Mouse (Mus musculus) T-helper 17 cell (primary cell): ENCODE data around the gene Med29.
"Not testable (repeated sequence)": the region's sequence is repeated elsewhere in the genome, so short reads cannot be mapped to it uniquely, and the experiment has no call there.

ENCODE experiments used
- in situ Hi-C, 2 experiments: fragments of 300-600 bp; cut with MboI, MseI; formaldehyde crosslinking; loops; 1 replicate in 1 of 2; 2 replicates in 1 of 2; pipeline ENCODE4 v1.15.1; 2025; ENCODE audit warnings: high pct_unique_total_duplicates in 2 of 2

The Med29 gene

DNA sequence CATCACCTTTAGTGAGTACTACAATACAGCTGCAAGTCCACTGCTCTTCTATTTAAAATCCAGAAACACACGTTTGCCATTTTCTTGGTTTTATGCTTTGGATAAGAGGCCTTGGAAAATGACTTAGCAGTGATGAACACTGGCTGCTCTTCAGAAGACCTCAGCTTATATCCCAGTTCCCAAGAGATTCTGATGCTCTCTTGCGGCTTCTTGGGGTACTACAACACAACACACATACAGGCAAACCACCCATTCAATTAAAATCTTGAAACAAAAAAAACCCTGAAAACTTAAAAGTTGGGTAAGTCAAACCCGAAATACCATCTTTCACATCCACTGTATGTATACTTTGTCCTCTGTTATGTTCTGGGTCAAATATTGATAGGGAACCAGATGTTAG lies 5.5 kb upstream of the Med29 start:
- in situ Hi-C loops: loop anchor here in 1 of 2 experiments (5.0 kb wide), 1 partner anchor 36 kb away; no protein-coding TSS in a partner anchor

- in situ Hi-C loops: loop anchor here in 1 of 2 experiments (5.0 kb wide), 1 partner anchor 33 kb away; no protein-coding TSS in a partner anchor
Measured at GRCm38 (mm10) chr7:28395425-28395824, 2.9 kb upstream of the Med29 start.

DNA sequence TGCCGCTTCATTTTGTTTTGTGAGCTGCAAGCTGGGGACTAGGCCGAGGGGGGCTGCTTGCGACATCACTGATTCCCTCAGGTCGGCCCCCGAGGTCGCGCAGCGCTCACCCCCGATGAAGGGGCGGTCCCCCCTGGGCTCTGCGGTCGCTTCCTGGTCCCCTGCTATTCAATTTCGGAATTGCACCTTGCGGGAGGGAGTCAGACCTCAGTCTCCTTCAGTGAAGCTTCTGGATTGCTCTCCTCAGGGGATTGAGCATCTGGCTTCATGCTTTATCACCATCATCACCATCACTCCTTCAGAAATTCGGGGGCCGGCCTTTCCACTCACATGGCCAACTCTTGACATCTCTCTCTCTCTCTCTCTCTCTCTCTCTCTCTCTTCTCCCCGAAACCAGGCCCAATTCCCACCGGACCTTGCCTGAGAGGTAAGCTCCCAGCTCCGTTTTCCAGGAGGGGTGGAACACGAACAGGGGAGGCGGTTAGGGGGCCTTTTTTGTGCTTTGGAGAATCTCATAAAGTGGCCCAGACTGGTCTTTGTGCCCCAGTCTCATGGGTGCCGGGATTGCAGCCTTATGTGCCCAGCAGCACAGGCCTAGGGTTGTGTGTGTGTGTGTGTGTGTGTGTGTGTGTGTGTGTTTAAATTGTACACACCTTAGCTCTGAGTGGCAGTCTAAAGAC lies 904 bp upstream of the Med29 start:
- in situ Hi-C loops: no loop called here

DNA sequence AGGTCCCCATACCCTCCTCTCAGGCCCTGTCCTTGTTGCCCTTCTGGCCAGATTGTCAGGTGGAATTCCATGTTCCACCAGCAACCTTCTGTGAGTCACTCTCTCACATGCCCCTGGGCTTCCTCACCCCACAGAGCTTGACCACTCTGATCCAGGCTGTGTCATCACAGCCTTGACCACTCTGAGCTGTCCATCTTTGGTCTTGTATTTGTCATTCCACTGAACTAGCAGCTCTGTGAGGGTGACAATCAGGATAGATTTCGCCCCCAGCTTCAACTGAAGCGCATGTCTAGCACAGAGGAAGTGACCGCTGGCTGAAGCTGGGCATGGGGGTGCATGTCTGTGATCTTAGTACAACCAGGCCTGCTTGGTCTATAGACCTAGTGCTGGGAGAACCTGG lies 2.2 kb downstream of the Med29 start:
- in situ Hi-C loops: no loop called here

DNA sequence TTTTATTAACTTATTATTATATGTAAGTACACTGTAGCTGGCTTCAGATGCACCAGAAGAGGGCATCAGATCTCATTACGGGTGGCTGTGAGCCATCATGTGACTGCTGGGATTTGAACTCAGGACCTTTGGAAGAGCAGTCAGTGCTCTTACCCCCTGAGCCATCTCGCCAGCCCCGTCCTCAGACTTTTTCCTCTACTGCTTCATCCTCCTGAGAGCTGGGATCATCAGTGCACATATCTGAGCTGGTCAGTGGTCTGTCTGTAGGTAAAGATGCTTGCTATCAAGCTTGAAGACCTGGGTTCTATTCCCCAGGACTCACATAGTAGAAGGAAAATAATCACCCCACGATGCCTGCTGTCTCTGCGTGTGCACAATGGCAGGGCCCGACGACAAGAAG lies 5.1 kb downstream of the Med29 start:
- in situ Hi-C loops: not testable (repeated sequence)

GRCm38 (mm10) chr7:28386877-28387276 lies 5.6 kb downstream of the Med29 start:
- in situ Hi-C loops: not testable (repeated sequence)

DNA sequence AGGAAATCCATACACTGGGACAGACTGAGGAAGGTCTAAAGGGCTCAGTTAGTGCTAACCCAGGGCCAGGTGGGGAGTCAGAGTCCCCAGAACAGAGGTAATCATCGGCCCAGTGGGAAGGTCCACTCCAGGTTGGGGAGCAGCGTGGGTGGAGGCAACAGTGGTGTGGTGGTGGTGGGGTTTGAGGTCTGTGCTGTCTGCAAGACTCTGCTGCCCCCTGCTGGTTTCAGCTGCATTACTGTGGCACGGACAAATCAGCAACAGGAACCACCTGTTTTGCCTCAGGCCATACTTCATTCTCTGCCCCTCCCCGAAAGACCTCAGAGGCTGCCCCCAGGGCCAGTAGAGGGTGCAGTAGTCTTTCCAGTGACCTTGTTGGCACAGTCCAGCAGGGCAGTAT lies 6.0 kb downstream of the Med29 start:
- in situ Hi-C loops: no loop called here

- in situ Hi-C loops: no loop called here
Measured at GRCm38 (mm10) chr7:28386007-28386406, 6.5 kb downstream of the Med29 start.

DNA sequence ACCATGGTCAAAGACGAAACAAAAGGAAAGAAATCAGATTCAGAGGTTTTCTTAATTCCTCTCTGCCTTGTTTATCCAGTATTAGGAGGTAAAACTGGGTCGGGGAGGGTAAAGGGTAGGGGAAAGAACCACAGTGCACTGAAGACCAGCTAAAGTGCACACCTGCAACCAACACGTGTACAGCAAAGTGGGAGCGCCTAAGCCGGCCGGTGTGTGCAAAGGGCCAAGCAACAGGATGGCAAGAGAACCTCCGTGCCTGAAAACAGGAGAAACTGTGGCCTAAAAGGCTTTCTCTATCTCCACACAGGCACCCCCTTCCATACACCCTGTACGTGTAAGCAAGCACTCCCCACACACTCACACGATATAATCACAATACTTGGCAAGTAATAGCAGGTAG lies 7.3 kb downstream of the Med29 start:
- in situ Hi-C loops: no loop called here

DNA sequence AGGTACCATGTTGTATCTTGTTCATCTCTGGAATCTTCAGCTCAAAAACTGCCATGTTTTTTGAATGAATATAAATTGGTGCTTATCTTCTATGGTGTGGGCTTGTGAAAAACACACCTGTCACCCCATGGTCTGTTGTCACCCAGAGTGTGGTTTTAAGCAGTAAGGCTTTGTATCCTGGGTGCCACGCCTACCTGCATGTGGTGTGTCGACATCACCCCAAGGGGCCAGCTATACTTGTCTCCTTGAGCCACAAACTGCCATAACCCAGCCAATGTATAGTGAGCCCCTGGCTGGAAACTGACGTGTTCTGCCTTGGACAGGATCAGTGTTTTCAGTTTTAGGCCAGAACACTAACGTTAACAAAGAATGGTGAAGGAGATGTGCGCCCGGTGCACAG lies 8.3 kb downstream of the Med29 start:
- in situ Hi-C loops: no loop called here

DNA sequence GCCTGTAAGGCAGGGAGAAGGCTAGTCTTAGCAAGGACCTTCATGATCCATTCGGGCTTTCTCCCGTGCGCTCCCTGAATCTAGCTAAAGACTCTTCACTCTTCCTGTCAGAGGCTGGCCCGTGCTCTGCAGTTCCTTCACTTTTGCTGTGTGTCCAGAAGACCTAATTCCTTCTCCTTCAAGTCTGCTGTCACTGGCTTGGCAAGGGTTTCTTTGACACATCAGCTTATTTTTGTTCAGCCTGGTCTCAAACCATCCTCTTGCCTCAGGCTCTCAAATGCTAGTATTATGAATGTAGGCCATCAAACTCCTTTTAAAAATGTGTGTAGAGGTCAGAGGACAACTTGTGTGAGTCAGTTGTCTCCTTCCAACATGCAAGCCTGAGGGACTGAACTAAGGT lies 8.9 kb downstream of the Med29 start:
- in situ Hi-C loops: no loop called here

DNA sequence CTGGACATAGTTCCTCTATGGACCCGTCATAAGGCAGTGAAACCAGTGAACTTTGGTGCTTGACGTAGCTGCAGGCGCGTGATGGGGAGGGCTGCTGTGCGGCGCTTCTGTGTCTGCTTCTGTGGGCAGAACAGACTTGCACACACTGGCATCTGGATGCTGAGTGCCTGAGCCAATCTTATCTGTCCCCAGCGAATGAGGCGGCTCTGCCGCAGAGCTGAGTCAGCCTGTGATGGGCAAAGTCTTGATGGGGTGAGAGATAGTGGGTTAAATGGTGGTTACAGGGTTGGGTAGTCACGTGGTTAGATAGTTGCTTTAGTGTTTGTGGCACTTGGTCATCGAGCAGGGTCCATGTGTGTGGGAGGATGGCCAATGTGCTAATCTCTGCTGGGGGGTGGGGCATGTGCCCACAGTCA lies 9.5 kb downstream of the Med29 start:
- in situ Hi-C loops: no loop called here

DNA sequence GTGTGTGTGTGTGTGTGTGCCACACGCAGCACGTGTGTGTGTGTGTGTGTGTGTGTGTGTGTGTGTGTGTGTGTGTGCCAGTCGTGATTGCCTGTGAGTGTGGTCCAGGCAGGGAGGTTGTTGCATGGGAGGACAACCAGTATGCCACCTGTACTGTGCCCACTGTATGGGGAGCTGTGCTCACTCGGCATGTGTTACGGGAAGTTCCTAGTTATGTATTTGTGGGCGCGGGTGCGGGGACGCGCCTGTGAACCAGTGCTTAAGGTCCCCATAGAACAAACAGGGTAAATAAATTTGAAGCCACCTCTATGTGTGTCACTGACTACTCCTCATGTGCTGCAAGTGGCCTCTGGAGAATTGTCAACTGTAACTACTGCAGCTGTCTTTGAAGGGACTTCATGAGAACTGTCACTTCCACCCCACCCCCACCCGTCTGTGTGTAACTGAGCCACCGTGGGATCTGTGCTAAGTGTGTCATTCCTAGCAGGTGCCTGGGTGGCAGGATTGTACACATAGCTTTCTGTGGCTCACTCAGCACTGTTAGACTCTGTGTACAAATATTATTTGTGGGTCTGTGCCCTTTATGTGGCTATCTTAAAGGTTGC lies 10.1 kb downstream of the Med29 start:
- in situ Hi-C loops: no loop called here

DNA sequence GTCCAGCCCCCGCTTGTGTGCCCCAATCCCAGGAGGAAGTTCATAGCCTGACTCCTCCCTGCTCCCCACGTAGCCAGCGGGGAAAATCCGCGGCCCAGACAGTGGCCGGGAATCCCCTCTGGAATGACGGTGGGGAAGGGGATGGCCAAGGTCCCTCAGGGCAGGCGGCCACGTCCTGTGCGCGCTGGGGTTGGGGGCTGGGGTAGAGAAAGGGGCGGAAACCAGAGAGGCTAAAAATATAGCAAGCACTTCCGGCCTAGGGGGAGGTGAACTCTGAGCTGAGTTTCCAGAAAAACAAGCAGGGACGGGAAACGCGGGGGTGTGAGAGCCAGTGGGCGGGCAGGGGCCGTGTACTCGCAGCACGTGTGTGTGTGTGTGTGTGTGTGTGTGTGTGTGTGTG lies 10.6 kb downstream of the Med29 start:
- in situ Hi-C loops: no loop called here

DNA sequence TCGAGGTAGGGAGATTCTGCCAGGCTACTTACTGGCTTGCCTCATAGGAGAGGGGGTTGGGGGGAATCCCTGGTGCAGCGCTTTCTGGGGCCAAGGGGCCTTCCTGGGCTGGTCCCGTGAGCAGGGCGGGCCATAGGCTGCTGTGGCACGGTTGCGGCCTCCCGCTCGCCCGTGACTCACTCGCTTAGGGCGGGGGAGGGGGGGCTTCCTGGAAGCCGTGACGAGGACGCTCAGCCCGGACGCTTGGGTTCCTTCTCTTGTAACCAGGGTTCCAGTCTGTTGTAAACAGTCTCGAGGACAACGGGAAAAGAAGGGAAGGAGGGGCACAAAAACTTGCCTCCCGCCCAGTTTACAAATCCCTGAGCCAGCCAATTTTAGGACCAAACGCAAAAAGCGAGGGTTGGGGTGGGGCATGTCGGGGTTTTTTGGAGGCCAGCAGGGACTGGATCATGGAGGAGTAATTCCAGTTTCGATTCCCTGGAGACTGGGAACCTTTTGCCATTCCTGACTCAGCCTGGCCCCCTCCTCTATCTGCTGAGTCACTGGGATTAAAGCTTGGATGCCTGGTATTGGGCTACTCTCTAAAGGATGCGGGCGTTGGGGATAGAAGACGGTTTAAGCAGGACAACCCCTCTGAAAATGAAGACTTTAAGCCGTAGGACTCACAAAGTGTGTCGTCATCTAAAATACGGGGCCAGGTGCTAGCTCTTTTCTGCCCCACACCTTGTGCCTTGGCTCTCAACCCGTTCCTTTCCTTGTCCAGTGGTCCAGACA lies 11.3 kb downstream of the Med29 start:
- in situ Hi-C loops: no loop called here

- in situ Hi-C loops: no loop called here
Measured at GRCm38 (mm10) chr7:28380237-28381016, 12.1 kb downstream of the Med29 start, which contains the start of gene Zfp36. Gene Zfp36, minus strand, starts transcription at chr7:28380253.

GRCm38 (mm10) chr7:28378769-28379651 lies 13.5 kb downstream of the Med29 start:
- in situ Hi-C loops: no loop called here

DNA sequence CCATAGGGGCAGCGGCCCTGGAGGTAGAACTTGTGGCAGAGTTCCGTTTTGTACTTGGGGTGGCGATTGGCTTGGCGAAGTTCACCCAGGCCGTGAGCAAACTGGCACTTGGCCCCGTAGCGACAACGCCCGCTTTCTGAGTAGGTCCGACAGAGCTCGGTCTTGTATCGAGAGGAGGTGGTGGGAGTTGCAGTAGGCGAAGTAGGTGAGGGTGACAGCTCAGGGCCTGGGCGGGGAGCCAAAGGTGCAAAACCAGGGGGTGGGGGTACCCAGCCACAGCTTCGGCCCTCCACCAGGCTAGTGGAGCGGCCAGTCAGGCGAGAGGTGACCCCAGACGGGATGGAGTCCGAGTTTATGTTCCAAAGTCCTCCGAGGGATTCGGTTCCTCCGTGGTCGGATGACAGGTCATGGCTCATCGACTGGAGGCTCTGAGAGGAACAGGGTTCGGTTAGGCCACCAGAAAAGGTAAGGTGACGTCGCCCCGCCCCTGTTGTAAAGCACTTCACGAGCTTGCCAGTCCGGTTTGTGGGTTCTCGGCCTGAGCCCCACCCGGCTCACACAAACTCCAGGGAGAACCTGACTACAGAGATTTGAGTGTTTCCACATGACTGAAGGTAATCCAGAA lies 14.3 kb downstream of the Med29 start:
- in situ Hi-C loops: no loop called here

- in situ Hi-C loops: no loop called here
Measured at GRCm38 (mm10) chr7:28377190-28378065, 15.1 kb downstream of the Med29 start.
